Mouse (Mus musculus) gonadal fat pad, adult 2 months (tissue): ENCODE measurements around the gene Rplp0. TPM values are rescaled to one million over a fixed set of nuclear protein-coding genes. Genes with fewer than 3 reads are reported as not detected.
"Not testable (repeated sequence)": the region's sequence is repeated elsewhere in the genome, so short reads cannot be mapped to it uniquely, and the experiment has no call there.

Source experiments
- DNase-seq: peaks from one replicate; pipeline ENCODE4 v3.0.0-alpha.2; 2012; ENCODE audit warnings: low read depth
- polyA plus RNA-seq: library from polyadenylated mRNA; depleted of rRNA; stranded (reverse); fragments of >200 nt; gene quantifications from 2 replicates; pipeline ENCODE4 v1.2.3, GENCODE M21; 2012; rRNA removed

Gene Rplp0
- 2,579 and 2,812 TPM in 2 replicates for polyA plus RNA-seq

DNA sequence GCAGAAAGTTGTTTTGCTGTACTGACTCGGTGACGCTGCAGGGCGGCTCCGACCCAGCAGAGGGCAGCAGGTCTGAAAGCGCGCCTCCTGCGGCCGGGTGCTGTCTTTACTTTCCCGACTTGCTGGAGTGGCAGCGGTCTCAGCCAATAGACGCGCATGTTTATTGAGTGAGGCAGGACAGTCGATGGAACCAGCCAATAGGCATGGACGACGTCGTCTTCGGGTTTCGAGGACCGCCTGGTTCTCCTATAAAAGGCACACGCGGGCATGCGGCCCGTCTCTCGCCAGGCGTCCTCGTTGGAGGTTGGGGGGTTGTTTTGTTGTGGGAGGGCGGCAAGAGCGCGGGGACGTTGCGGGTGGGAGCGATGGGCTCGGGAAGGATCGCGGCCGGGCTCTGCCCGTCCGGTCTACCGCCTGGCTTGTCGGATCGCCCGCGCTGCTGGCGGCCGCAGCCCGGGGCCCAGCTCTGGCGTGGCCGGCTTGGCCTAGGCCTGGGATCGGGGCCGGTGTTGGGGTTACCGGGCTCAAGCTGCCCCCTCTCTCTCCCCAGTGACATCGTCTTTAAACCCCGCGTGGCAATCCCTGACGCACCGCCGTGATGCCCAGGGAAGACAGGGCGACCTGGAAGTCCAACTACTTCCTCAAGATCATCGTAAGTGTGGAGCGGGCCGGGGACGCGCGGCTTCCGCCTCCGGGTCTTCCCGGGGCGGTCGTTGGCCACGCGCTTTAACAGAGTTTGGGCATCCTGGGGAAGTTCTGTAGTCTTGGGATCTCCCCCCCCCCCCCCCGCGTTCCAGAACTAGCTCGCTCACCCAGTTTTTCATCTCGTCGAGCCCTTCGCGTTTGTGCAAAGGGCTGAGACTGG is at the start of gene Rplp0:
Gene Rplp0, plus strand, starts transcription at position 231 of the 865 bp plus-strand sequence.
- DNase-seq = peak; percentile 82

DNA sequence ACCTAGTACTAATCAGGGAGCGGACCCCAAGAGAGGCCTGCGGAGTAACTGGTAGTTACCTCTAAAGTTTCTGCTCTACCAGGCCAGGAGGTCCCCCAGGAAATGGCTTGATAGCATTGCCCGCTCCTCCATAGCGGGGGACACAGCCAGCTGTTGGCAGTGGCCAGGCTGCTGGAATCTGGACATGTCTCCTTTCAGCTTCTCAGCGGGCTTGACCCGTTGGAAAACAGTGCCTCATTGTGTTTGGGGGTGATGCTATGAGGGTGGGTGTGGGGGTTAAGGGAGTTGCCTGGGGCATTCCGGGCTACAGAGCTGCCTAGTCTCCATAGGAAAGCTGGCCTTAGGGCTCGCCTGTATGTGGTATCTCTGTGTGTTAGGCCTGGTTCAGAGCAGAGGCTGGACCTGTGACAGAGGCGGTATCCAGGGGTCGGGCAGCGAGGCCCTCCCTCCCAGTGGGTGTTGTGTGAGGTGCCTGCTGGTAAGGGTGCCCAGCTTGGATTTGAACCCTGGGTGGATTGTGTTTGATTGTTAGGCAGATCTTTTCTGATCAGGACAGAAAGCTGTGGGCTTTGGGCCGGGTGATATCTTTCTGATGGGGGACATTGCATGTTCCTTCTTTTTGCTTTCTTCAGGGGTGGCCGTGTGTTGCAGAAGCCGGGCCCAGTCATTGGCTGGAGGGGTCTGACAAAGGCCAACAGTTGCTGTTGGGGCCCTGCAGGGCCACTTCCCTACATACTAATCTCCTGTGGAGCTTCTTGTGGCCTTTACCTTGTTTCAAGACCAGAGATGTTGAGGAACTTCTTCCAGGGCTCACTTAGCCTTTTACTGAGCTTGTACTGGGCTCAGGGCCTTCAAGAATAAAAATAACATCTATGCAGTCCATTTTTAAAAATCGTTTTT is 49.2 kb upstream of the Rplp0 start:
- no peak for DNase-seq

DNA sequence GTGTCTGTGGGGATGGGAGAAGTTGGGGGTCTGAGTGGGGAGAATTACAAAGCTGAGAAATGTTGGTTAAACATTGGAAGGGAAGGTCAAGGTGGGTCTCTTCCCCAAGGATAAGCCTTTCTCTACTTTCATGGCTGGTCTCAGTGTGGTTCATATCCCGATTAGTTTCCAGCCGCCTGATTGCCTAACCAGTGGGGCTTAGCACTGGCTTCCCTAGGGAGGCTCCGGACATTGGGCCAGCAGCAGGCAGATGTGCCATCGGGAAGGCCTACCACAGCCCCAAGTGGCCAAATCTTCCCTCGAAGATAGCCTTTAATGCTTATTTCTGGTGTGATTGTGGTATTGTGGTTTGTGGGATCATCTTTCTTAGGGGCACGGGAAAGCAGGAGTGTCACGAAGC is 46.9 kb upstream of the Rplp0 start:
- DNase-seq = no peak

DNA sequence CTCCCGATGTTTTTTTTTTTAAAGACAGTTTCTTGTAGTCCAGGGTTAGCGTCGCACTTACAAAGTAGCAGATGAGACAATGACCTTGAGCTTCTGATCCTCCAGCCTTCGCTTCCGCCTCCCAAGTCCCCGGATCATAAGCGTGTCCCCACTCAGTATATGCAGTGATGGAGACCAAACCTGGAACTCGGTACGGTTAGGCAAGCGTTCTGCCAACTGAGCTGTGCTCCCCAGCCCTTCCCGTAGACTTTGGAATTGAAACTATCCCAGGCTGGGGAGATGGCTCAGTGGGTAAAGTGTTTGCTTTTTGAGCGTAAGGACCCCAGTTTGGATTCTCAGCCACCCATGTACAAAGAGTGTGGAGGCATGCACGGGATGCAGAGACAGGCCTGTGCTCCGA is 46.0 kb upstream of the Rplp0 start:
- DNase-seq = no peak

DNA sequence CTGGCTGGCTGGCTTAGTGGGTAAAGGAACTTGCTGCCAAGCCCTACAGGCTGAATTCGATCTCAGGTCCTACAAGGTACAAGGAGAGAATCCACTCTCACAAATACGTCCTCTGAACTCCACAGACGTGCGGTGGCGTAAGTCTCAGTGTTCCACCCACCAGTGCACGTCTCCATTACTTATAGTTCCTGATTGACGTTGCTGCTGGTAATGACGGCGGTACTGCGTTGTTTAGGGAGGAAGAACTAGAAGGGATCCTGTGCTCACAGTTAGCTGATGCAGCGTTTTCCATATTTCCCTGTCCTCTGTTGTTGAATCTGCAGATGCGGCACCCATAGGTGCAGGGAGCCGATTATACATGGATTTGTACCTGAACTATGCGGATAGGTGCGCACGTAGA is 45.5 kb upstream of the Rplp0 start:
- no peak for DNase-seq

DNA sequence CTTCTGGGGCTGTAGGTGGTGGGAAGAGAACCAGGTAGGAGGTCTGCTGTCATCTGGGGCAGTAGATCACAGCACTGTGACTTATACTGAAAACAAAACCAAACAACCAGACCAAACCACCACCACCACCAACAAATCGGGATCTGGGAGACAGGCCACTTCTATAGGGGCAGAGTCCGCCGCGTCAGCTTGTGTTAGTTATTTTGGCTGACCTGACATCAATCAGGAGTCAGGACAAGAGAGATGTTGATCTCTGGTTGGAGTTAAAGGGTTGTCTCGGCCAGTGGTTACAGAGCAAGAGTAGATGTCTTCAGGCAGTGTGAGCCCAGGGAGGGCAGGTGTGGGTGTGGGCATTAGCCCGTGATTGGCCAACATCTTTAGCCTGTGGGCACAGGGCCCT is 44.9 kb upstream of the Rplp0 start:
- no peak for DNase-seq

DNA sequence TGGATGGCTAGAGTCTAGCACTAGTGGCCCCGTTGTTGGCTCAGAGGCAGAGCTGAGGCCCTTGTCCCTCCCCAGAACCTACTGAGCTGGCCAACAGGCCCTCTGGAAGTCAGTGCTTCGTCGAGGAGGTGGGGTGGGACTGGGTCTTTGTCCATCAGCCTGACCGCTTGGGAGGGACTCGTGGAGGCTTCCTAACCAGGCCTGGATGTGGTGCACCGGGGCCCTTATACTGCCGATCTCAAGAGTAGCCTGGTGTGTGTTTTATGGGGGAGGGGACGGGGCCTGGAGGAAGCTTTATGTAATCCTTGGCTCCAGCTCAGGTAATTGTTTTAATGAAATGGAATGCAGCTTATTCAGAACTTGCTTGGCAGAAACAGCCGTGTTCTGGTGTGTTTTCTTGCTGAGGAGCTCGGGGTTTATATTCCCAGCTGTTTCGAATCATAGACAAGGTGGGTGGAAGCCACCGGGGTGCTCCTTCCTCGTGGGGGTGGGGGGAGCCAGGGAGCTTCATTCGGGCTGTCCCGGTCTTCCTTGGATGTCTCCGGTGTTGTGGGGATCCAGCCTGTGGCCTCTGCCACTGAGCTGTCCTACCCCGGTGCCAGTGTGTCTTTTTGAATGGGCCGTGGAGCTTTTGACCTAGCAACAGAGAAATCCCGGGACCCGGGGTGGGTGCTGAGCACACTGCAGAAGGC is 44.2 kb upstream of the Rplp0 start:
- no peak for DNase-seq

DNA sequence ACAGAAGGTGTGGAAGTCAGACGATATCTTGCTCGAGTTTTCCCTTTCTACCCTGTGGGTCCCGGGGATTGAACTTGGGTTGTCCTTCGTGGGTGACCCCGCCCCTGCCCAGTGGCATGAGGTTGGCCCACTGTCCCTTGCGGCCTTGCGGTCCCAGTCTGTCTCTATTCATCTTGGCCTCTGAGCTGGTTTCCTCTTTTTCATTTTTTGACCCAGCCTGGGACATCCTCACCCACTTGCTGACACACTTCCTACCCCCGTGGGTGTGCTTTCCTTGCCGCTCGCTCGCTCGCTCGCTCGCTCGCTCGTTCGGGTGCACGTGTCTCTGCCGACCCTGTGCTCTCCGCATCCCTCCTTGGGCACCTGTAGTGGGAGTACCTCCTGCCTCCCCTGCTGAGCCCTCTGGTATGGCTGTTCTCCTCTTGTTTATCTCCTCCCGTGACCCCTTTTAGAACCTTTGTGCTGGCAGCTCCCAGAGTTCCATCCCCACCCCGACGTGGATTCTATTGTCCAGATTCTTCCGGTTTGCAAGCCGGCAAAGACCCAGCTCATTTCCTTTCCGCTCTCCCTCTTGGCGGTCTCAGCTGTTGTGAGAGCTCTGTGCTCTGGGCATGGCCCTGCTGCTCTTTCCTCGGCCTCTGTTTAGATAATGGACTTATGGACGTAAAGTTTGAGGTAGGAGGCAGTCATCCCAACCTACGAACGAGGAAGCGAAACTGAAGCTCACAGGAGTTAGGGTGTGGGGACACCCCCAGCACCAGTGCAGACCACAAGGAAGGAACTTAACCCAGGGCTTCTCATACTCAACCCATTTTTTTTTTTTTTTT is 43.0 kb upstream of the Rplp0 start:
- DNase-seq = no peak

DNA sequence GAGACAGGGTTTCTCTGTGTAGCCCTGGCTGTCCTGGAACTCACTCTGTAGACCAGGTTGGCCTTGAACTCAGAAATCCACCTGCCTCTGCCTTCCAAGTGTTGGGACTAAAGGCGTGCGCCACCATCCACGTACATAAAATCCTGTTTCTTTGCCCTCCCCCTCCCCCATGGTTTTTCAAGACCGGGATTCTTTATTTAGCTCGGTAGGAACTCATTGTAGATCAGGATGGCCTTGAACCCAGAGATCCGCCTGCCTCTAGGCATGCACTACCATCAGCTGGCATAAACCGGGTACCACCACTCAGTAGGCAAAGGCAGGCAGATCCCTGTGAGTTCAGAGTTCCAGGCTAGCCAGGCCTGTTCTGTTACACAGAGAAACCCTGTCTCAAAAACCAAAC is 42.4 kb upstream of the Rplp0 start:
- DNase-seq = no peak

DNA sequence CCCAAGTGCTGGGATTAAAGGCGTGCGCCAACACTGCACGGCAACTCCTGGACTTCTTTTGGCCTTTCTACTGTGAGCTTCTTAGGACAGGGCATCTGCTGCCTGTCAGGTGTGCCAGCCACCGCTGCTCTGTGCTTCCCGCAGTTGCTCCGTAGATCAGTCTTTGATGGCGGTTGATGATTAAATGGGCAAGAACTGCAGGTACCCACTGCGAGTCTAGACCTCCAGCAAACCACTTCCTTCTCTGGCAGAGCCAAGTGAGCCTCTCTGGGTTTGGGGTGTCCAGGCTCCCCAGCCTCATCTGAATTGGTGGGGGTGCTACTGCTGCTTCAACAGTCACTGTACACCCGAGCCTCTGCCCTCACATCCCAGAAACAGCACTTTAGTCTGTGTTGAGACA is 41.8 kb upstream of the Rplp0 start:
- DNase-seq = no peak

DNA sequence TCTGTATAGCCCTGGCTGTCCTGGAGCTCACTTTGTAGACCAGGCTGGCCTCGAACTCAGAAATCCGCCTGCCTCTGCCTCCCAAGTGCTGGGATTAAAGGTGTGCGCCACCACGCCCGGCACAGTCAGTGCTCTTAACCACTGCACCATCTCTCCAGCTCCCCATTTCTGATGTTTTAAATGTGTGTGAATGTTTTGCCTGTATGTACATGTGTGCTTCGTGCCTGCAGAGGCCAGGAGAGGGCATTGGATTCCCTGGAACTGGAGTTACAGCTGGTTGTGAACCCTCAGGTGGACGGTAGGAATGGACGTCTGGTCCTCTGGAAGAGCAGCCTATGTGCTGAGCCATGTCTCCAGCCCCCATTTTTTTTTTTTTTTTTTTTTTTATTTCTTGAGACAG is 41.1 kb upstream of the Rplp0 start:
- not testable (repeated sequence) for DNase-seq

DNA sequence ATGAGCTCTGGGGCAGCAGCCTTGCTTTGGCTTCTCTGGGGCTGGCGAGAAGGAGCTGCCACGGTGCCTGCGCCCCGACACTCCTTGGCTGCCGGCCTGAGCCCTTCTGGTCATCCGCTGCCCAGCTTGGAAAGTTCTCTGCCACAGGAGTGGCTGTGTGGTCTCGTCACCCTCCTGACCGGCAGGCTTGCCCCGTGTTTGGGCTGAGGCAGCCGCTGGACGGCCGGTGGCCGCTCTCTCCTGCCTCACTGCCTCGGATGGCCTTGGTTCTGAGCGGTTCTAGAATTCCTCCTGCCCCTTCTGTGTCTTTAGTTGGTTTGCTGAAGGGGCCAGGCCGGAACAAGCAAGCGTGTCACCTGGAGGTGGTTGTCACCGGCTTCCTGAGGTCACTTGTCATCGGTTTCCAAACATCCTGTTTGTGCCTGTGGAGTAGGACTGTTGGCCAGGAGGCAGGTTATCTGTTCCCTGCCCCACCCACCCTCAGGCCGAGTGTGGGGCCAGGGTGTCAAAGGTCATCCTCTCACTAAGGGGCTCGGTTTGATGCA is 38.9 kb upstream of the Rplp0 start:
- DNase-seq = no peak

DNA sequence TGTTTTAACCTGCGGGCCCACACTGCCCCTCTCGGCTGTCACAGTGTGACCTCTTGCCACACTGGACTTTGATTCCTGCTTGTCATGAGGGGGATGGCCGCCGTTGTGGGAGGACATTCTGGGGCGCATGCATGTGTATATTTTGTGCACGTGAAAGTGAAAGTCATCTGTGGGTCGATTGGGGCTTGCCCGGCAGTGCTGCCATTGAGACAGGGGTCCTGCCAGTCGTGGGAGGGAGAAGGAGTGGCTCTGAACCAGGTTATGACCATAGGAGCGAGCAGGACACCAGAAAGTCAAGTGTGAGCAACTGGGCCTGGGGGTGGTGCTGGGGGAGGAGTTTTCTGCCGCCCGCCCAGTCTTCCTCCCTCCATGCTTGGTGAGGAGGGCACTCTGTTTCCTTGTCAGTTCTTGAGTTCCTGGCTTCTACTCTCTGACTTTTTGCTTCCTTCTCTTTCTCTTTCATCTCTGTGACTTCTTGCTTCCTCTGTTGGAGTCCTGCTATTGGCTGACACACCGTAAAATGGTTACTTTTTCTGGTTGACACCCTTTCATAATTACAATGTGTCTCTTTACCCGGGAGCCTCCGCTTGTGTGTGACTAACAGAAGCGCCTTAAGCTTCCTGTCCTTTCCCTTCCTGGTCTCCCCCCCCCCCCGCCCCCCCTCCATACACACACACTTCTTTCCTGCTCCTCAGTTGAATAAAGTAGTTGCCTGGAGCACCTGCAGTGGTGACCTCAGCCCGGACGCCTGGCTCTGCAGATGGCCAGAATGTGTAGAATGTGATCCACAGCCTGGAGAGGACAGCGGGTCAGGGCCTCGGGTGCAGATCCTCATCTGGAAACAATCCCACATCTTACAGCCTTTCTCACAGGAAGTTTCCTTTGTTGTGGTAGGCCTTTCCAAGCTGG is 37.5 kb upstream of the Rplp0 start:
- DNase-seq = no peak

DNA sequence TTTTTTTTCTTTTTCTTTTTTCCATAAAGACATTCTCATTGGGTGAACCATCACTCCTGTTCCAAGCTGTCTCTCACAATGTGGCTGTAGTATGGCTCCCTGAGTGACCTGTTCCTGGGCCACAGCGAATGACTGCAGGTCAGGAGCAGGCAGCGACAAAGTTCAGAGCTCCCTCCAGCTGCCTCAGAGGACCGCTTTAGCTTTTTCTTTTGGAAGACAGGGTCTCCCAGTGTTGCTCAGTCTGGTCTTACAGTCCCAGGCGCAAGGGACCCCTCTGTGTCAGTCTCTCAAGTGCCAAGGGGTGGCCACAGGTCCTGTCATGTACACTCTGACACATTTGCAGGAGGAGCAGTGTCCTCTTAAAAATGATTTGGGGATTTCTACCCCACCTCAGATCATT is 36.7 kb upstream of the Rplp0 start:
- no peak for DNase-seq

DNA sequence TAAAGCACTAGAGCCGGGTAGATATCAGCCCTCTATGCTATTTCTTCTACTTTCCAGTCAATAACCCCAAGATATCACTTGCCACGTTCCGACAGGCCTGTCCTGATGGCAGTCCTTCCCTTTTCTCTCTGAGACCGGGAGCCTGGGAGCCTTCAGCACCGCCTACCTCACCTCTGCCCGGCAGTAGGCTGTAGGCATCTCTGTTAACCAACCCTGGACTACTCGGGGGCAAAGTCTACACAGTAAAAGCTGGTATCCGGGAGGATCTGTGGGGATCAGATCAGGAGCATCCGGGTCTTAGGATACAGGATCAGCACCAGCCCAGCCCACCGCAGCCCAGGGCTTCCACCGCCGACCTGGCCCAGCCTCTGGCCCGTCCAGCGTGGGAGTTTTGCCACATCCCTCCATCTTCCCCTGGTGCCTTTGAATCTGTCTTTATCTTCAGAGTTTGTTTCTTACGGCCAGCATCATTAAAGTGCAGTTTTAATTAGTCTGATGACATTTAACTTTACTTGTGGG is 36.2 kb upstream of the Rplp0 start:
- DNase-seq = no peak

DNA sequence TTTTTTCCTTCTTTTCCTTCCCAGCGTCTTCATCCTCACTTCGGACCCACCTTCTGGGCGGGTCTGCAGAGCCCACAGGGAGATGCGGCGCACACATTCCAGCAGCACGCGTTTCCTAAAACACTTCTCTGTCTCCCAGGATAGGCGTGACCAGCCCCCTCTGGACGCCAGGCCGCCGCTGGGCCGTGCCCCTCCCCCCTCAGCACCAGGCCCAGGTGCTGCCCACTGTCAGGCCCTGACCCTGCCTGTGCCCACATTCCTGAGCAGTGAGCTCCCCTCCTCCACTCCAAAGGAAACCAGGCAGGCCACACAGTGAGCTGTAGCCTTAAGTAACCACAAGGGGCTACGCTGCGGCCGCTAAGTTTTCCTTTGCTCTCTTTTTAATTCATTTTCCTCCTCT is 35.3 kb upstream of the Rplp0 start:
- no peak for DNase-seq

DNA sequence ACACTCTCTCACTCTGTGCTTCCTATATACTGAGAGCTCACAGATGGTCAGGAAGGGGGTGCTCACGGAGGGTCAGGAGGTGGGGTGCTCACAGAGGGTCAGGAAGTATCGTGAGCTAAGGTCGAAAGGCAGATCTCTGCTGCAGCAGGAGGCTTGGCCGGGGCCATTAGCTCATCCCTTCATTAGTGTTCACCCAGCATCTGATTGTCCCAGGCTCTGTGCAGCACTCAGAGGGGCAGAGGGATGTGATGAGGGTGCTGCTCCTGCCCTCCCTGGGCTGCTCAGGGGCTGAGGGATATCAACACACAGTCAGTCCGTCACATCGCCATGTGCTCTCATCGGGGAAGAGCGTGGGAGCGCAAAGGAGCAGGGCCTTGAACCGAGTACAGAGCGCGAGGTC is 34.8 kb upstream of the Rplp0 start:
- no peak for DNase-seq

DNA sequence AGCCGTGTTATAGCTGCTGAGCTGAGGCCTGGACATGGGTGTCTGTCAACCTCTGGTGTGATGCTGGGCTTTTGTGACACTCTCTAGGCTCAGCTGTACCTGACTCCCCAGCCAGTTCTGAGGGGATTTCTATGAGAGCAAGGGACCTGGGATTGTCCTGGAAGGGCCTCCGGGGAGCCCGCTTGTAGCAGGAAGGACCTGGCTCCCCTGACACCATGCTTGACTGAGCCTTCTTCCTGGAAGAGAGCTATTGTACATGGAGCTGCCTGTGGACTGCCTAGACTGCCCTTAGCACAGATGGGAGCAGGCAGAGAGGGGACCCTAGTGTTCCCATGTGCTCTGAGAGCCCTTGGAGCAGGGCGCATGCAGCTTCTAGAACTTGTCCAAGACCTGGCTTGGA is 33.9 kb upstream of the Rplp0 start:
- DNase-seq = no peak

DNA sequence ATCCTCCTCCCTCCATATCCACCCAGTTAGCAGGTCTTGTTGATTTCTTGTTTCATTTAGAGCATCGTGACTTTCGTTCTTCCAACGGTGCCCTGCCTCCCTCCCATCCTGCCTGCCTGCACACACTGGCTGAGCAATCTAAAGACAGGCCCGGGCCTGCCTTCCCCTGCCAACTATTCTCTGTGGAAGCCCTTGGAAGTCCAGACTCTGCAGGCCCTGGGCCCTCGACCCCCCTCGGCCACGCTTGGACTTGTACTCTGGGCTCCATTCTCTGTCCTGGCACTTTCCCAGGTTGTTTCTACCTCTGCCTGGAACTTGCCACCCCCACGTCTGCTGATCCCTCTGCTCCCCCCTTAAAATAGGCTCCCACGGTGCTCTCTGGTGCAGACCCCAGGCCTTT is 33.3 kb upstream of the Rplp0 start:
- DNase-seq = no peak
